Mouse (Mus musculus): ENCODE data around the gene Rab17. TPM values are rescaled to one million over a fixed set of nuclear protein-coding genes. Genes with fewer than 3 reads are reported as not detected.

Rab17 gene
- 0.12 and 1.2 TPM in 2 replicates for polyA plus RNA-seq (2012; rRNA removed)

DNA sequence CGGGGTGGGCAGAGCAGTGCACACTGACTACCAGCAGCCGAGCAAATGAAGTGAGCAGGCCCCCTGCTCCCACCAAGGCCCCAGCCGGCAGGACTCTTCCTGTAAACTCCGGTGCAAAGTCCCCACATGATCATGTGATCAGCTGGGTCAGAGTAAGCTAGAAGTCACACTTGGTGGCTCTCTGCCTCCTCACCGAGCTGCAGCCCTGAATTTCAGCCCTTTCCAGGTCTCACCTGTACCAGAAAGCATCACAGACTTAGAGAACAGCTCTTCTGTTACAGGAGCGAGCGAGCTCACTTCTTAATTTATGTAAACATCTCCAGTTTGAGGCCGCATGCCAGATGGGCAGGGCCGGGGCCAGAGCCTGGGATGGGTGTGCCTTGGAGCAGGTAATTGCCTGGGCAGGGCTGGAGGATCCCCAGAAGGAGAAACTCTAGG, at the start of gene Rab17:
Gene Rab17 (minus strand): TSS at position 315 of the 438 bp plus-strand sequence.
- TF ChIP-seq CTCF (IDR thresholded peaks at IDR 0.05; ENCODE audit: control insufficient read depth, insufficient read depth, insufficient replicate concordance, low read depth, low read length), result no peak
- TF ChIP-seq POLR2A (IDR thresholded peaks at IDR 0.05; ENCODE audit: control insufficient read depth, low read depth, low read length), result no peak
- H3K27me3 ChIP-seq (ENCODE audit: control insufficient read depth, insufficient read depth, low read length), result no peaks in the 10 kb centered on the region
- H3K4me3 ChIP-seq (ENCODE audit: control insufficient read depth, low read depth, low read length), result no peak within 1 kb of the TSS
- H3K4me1 ChIP-seq (ENCODE audit: control insufficient read depth, insufficient read depth, low read length), result peaks cover 5% of the 10 kb centered on the region
- H3K36me3 ChIP-seq (ENCODE audit: control insufficient read depth, insufficient read depth, low read length), result no peaks in the 10 kb centered on the region
- H3K27ac ChIP-seq (ENCODE audit: control insufficient read depth, insufficient read depth, low read depth, low read length), result no peak within 1 kb of the TSS

DNA sequence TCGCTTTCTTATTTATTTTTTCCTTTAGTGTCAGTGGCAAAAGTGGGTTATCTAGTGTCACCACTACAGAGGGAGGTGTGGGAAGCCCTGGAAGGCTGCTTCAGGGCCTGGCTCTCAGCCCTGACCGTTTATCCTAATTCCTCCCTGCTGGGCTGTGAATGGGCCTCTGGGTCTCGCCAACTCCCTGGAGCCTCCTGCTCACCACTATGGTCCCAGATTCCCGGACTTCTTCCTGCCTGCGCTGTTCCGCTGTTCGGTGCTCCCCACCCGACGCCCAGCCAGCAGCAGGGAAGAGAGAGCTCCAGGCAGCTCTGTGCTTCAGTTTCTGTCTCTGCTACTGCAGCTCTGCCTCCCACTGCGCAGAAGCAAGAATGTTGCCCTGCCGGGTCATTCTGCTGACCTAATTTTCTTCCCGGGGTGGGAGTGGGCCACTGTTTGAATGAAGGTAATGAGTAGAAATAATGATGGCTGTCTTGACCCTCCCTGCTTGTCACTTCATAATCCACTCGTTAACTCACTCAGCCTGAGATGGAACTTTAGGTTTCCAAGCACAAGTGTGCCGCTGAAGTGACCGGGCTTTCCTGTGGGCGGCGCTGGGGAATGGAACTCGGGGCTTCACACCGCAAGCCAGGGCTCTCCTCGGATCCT, 47.8 kb upstream of the Rab17 start:
- Histone ChIP-seq H3K36me3 (ENCODE audit: control insufficient read depth, insufficient read depth, low read length) (no peaks in the 10 kb centered on the region), H3K4me1 (ENCODE audit: control insufficient read depth, insufficient read depth, low read length) (no peaks in the 10 kb centered on the region; the same call in 1 of the 2 replicates), H3K27me3 (ENCODE audit: control insufficient read depth, insufficient read depth, low read length) (no peaks in the 10 kb centered on the region), H3K4me3 (ENCODE audit: control insufficient read depth, low read depth, low read length) (no peak overlapping the region), H3K27ac (ENCODE audit: control insufficient read depth, insufficient read depth, low read depth, low read length) (no peak overlapping the region)
- TF ChIP-seq CTCF (IDR thresholded peaks at IDR 0.05; ENCODE audit: control insufficient read depth, insufficient read depth, insufficient replicate concordance, low read depth, low read length) (no peak), POLR2A (IDR thresholded peaks at IDR 0.05; ENCODE audit: control insufficient read depth, low read depth, low read length) (no peak)

DNA sequence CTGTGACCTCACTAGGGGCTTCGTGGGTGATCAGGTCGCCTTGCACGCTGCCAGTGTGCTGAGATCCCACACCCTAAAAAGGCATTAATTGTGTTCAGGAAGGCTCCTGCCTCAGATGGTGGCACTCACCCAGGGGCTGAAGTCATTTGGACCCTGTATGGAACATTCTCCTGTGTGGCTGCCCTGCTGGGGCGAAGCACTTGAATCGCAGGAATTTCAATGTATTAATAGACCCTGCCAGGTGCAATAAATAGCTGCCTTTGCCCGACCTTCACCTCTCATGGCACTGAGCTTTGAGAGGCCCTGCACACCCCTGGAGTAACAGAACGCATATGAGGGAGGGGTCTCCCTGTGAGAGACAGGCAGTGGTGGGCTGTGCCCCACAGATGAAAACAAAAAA, 46.1 kb upstream of the Rab17 start:
- no peak overlapping the region for H3K4me3 ChIP-seq (ENCODE audit: control insufficient read depth, low read depth, low read length)
- no peaks in the 10 kb centered on the region for H3K36me3 ChIP-seq (ENCODE audit: control insufficient read depth, insufficient read depth, low read length)
- H3K4me1 ChIP-seq (ENCODE audit: control insufficient read depth, insufficient read depth, low read length), result no peaks in the 10 kb centered on the region; the same call in 1 of the 2 replicates
- TF ChIP-seq CTCF (IDR thresholded peaks at IDR 0.05; ENCODE audit: control insufficient read depth, insufficient read depth, insufficient replicate concordance, low read depth, low read length), result no peak
- TF ChIP-seq POLR2A (IDR thresholded peaks at IDR 0.05; ENCODE audit: control insufficient read depth, low read depth, low read length), result no peak
- H3K27me3 ChIP-seq (ENCODE audit: control insufficient read depth, insufficient read depth, low read length), result no peaks in the 10 kb centered on the region
- H3K27ac ChIP-seq (ENCODE audit: control insufficient read depth, insufficient read depth, low read depth, low read length), result no peak overlapping the region

DNA sequence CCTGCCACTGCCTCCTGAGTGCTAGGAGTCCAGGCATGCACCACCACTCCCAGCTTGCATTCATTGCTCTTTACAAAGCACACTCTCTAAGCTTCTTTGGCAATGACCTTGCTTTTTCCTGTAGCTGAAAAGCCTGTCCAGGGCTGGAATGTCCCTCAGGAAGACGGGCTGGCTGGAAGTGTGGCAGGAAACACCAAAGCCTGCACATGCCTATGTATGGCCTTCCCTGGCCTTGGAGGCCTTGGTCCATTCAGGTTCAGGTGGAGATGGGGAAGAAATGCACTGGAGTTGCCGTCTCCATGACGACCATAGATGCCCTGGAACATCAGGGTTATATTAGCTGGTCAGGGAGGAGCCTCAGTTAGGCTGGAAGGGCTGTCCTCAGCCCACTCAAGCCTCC, 44.3 kb upstream of the Rab17 start:
- Histone ChIP-seq H3K4me1 (ENCODE audit: control insufficient read depth, insufficient read depth, low read length) (no peaks in the 10 kb centered on the region; the same call in 1 of the 2 replicates), H3K27ac (ENCODE audit: control insufficient read depth, insufficient read depth, low read depth, low read length) (no peak overlapping the region), H3K27me3 (ENCODE audit: control insufficient read depth, insufficient read depth, low read length) (no peaks in the 10 kb centered on the region), H3K36me3 (ENCODE audit: control insufficient read depth, insufficient read depth, low read length) (no peaks in the 10 kb centered on the region), H3K4me3 (ENCODE audit: control insufficient read depth, low read depth, low read length) (no peak overlapping the region)
- no peak for TF ChIP-seq POLR2A (IDR thresholded peaks at IDR 0.05; ENCODE audit: control insufficient read depth, low read depth, low read length)
- no peak for TF ChIP-seq CTCF (IDR thresholded peaks at IDR 0.05; ENCODE audit: control insufficient read depth, insufficient read depth, insufficient replicate concordance, low read depth, low read length)

DNA sequence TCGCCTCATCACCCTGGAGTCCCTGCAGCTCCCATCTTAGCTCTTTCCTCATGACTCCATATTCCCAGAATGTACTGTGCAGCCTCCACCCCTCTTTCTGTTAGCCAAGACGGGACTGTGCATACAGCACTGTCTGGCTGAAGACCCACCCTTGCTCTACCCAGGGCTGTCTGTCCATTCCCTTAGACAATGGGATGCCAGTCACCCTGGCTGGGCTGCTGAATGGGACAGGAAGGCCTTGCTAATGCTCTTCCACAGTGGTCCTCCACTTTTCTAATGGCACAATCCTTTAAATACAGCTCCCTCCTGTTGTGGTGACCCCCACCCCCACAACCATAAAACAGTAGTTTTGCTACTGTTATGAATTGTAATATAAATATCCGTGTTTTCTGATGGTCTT, 41.9 kb upstream of the Rab17 start:
- H3K4me3 ChIP-seq (ENCODE audit: control insufficient read depth, low read depth, low read length), result no peak overlapping the region
- no peaks in the 10 kb centered on the region for H3K4me1 ChIP-seq (ENCODE audit: control insufficient read depth, insufficient read depth, low read length)
- no peaks in the 10 kb centered on the region for H3K36me3 ChIP-seq (ENCODE audit: control insufficient read depth, insufficient read depth, low read length)
- TF ChIP-seq POLR2A (IDR thresholded peaks at IDR 0.05; ENCODE audit: control insufficient read depth, low read depth, low read length) (no peak), CTCF (IDR thresholded peaks at IDR 0.05; ENCODE audit: control insufficient read depth, insufficient read depth, insufficient replicate concordance, low read depth, low read length) (no peak)
- no peak overlapping the region for H3K27ac ChIP-seq (ENCODE audit: control insufficient read depth, insufficient read depth, low read depth, low read length)
- no peaks in the 10 kb centered on the region for H3K27me3 ChIP-seq (ENCODE audit: control insufficient read depth, insufficient read depth, low read length)

DNA sequence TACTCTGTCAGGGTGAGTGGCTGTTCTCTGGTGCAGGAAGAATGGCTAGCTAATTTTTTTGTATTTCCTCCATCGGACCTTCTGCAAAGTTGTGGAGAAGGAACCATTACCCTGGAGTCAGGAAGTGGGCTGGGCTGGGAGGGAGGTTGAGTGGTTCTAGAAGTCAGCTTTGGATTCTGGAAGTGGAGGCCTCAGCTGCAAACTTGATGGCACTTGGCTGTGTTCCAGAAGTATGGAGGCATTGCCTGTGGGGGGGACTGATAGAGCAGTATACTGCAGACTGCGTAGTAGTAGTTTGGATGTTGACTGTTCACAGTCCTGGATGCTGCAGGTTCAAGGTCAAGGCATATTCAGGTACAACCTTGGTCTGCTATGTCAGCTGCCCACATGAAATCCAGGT, 41.3 kb upstream of the Rab17 start:
- Histone ChIP-seq H3K27ac (ENCODE audit: control insufficient read depth, insufficient read depth, low read depth, low read length) (no peak overlapping the region), H3K27me3 (ENCODE audit: control insufficient read depth, insufficient read depth, low read length) (no peaks in the 10 kb centered on the region), H3K4me3 (ENCODE audit: control insufficient read depth, low read depth, low read length) (no peak overlapping the region), H3K36me3 (ENCODE audit: control insufficient read depth, insufficient read depth, low read length) (no peaks in the 10 kb centered on the region), H3K4me1 (ENCODE audit: control insufficient read depth, insufficient read depth, low read length) (no peaks in the 10 kb centered on the region)
- TF ChIP-seq POLR2A (IDR thresholded peaks at IDR 0.05; ENCODE audit: control insufficient read depth, low read depth, low read length) (no peak), CTCF (IDR thresholded peaks at IDR 0.05; ENCODE audit: control insufficient read depth, insufficient read depth, insufficient replicate concordance, low read depth, low read length) (no peak)

DNA sequence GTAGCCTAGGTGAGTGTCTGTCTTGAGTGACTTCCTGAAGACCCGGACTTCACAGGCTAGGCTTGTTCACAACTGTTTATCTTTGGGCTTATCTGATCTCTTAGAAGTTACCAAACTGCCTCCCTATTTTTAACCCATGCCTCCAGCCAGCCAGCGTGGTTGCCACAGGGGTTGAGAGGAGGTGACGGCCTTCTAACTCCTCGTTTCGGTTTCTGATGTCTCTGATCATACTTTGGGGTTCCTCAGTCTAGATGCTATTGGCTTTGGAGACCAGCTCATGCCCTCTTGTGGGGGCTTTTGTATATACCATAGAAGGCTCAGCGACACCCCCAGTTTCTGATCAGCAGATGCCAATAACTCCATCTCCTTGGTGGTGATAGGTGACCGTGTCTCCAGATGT, 40.8 kb upstream of the Rab17 start:
- no peaks in the 10 kb centered on the region for H3K4me1 ChIP-seq (ENCODE audit: control insufficient read depth, insufficient read depth, low read length)
- H3K4me3 ChIP-seq (ENCODE audit: control insufficient read depth, low read depth, low read length), result no peak overlapping the region
- H3K27me3 ChIP-seq (ENCODE audit: control insufficient read depth, insufficient read depth, low read length), result no peaks in the 10 kb centered on the region
- TF ChIP-seq CTCF (IDR thresholded peaks at IDR 0.05; ENCODE audit: control insufficient read depth, insufficient read depth, insufficient replicate concordance, low read depth, low read length), result no peak
- TF ChIP-seq POLR2A (IDR thresholded peaks at IDR 0.05; ENCODE audit: control insufficient read depth, low read depth, low read length), result no peak
- no peak overlapping the region for H3K27ac ChIP-seq (ENCODE audit: control insufficient read depth, insufficient read depth, low read depth, low read length)
- H3K36me3 ChIP-seq (ENCODE audit: control insufficient read depth, insufficient read depth, low read length), result no peaks in the 10 kb centered on the region
